Mouse (Mus musculus): ENCODE measurements around the gene Slc25a30. TPM values are rescaled to one million over a fixed set of nuclear protein-coding genes. Genes with fewer than 3 reads are reported as not detected.

Gene Slc25a30
- polyA plus RNA-seq, 1 experiment from 2014 or later = 5.7 TPM

- peaks cover 19% of the 10 kb centered on the region for H3K4me1 ChIP-seq (ENCODE audit: control insufficient read depth, insufficient read depth, low read length)
- 2% methylated on average over 32 of the region's 32 CpGs for WGBS
- no peaks in the 10 kb centered on the region for H3K27me3 ChIP-seq (ENCODE audit: control insufficient read depth, insufficient read depth, low read length)
- H3K27ac ChIP-seq (ENCODE audit: low read length) = peak overlapping the region; percentile 77
- no peaks in the 10 kb centered on the region for H3K9me3 ChIP-seq (replicated peaks; ENCODE audit: control insufficient read depth, low read length)
- H3K36me3 ChIP-seq (ENCODE audit: control insufficient read depth, insufficient read depth) = no peaks in the 10 kb centered on the region
- H3K9ac ChIP-seq (ENCODE audit: low read length) = peak overlapping the region; percentile 59
- peak overlapping the region; percentile 48 for H3K4me3 ChIP-seq (ENCODE audit: low read length)
- peak overlapping the region; percentile 84 for H3K4me2 ChIP-seq (ENCODE audit: low read depth, low read length)
- ATAC-seq (replicated peaks; ENCODE audit: extremely low read depth, insufficient read depth, low FRiP score) = peak; percentile 58
Measured at GRCm38 (mm10) chr14:75828866-75829806, 42.3 kb upstream of the Slc25a30 start.

- H3K36me3 ChIP-seq (ENCODE audit: control insufficient read depth, insufficient read depth) = no peaks in the 10 kb centered on the region
- no peak overlapping the region for H3K9ac ChIP-seq (ENCODE audit: low read length)
- H3K27ac ChIP-seq (ENCODE audit: low read length) = no peak overlapping the region
- no peaks in the 10 kb centered on the region for H3K27me3 ChIP-seq (ENCODE audit: control insufficient read depth, insufficient read depth, low read length)
- 44% methylated on average over 11 of the region's 11 CpGs for WGBS
- no peaks in the 10 kb centered on the region for H3K9me3 ChIP-seq (replicated peaks; ENCODE audit: control insufficient read depth, low read length)
- ATAC-seq (replicated peaks; ENCODE audit: extremely low read depth, insufficient read depth, low FRiP score) = no peak; the same call in 1 of the 2 replicates
- peaks cover 14% of the 10 kb centered on the region for H3K4me1 ChIP-seq (ENCODE audit: control insufficient read depth, insufficient read depth, low read length)
- no peak overlapping the region for H3K4me3 ChIP-seq (ENCODE audit: low read length)
- peak overlapping the region; percentile 84 for H3K4me2 ChIP-seq (ENCODE audit: low read depth, low read length)
Measured at GRCm38 (mm10) chr14:75828221-75828620, 41.4 kb upstream of the Slc25a30 start.

GRCm38 (mm10) chr14:75826851-75827410, 40.1 kb upstream of the Slc25a30 start:
- no peak overlapping the region for H3K9ac ChIP-seq (ENCODE audit: low read length)
- H3K4me1 ChIP-seq (ENCODE audit: control insufficient read depth, insufficient read depth, low read length) = peaks cover 12% of the 10 kb centered on the region
- H3K27ac ChIP-seq (ENCODE audit: low read length) = no peak overlapping the region
- WGBS = 59% methylated on average over 3 of the region's 3 CpGs
- no peaks in the 10 kb centered on the region for H3K36me3 ChIP-seq (ENCODE audit: control insufficient read depth, insufficient read depth)
- ATAC-seq (replicated peaks; ENCODE audit: extremely low read depth, insufficient read depth, low FRiP score) = no peak
- H3K9me3 ChIP-seq (replicated peaks; ENCODE audit: control insufficient read depth, low read length) = no peaks in the 10 kb centered on the region
- H3K4me3 ChIP-seq (ENCODE audit: low read length) = no peak overlapping the region
- H3K27me3 ChIP-seq (ENCODE audit: control insufficient read depth, insufficient read depth, low read length) = no peaks in the 10 kb centered on the region
- H3K4me2 ChIP-seq (ENCODE audit: low read depth, low read length) = no peak overlapping the region

GRCm38 (mm10) chr14:75820007-75820406, 33.2 kb upstream of the Slc25a30 start:
- 0 out of 2 replicates have a peak, but pooled peaks cover 2% of the 10 kb centered on the region for H3K4me1 ChIP-seq (ENCODE audit: control insufficient read depth, insufficient read depth, low read length)

GRCm38 (mm10) chr14:75819341-75819740, 32.5 kb upstream of the Slc25a30 start:
- 0 out of 2 replicates have a peak, but pooled peaks cover 2% of the 10 kb centered on the region for H3K4me1 ChIP-seq (ENCODE audit: control insufficient read depth, insufficient read depth, low read length)
- H3K9ac ChIP-seq (ENCODE audit: low read length) = no peak overlapping the region
- no peak overlapping the region for H3K27ac ChIP-seq (ENCODE audit: low read length)
- H3K9me3 ChIP-seq (replicated peaks; ENCODE audit: control insufficient read depth, low read length) = no peaks in the 10 kb centered on the region
- no peak overlapping the region for H3K4me2 ChIP-seq (ENCODE audit: low read depth, low read length)
- ATAC-seq (replicated peaks; ENCODE audit: extremely low read depth, insufficient read depth, low FRiP score) = no peak
- no peak overlapping the region for H3K4me3 ChIP-seq (ENCODE audit: low read length)
- no peaks in the 10 kb centered on the region for H3K27me3 ChIP-seq (ENCODE audit: control insufficient read depth, insufficient read depth, low read length)
- no peaks in the 10 kb centered on the region for H3K36me3 ChIP-seq (ENCODE audit: control insufficient read depth, insufficient read depth)
- 72% methylated on average over 2 of the region's 2 CpGs for WGBS

More at GRCm38 (mm10) chr14:75820007-75820406, 33.2 kb upstream of the Slc25a30 start:
- 67% methylated on average over 5 of the region's 5 CpGs for WGBS
- Histone ChIP-seq H3K36me3 (ENCODE audit: control insufficient read depth, insufficient read depth) (no peaks in the 10 kb centered on the region), H3K4me3 (ENCODE audit: low read length) (no peak overlapping the region), H3K4me2 (ENCODE audit: low read depth, low read length) (no peak overlapping the region), H3K9ac (ENCODE audit: low read length) (no peak overlapping the region), H3K9me3 (replicated peaks; ENCODE audit: control insufficient read depth, low read length) (no peaks in the 10 kb centered on the region), H3K27ac (ENCODE audit: low read length) (peak overlapping the region; percentile 8; the same call in 1 of the 2 replicates), H3K27me3 (ENCODE audit: control insufficient read depth, insufficient read depth, low read length) (no peaks in the 10 kb centered on the region)
- peak; percentile 45; the same call in 1 of the 2 replicates for ATAC-seq (replicated peaks; ENCODE audit: extremely low read depth, insufficient read depth, low FRiP score)

- Histone ChIP-seq H3K4me1 (ENCODE audit: control insufficient read depth, insufficient read depth, low read length) (0 out of 2 replicates have a peak, but pooled peaks cover 2% of the 10 kb centered on the region), H3K4me3 (ENCODE audit: low read length) (no peak overlapping the region), H3K4me2 (ENCODE audit: low read depth, low read length) (no peak overlapping the region), H3K9ac (ENCODE audit: low read length) (no peak overlapping the region), H3K36me3 (ENCODE audit: control insufficient read depth, insufficient read depth) (no peaks in the 10 kb centered on the region), H3K27me3 (ENCODE audit: control insufficient read depth, insufficient read depth, low read length) (no peaks in the 10 kb centered on the region), H3K27ac (ENCODE audit: low read length) (no peak overlapping the region), H3K9me3 (replicated peaks; ENCODE audit: control insufficient read depth, low read length) (no peaks in the 10 kb centered on the region)
- 79% methylated on average over 2 of the region's 2 CpGs for WGBS
- no peak for ATAC-seq (replicated peaks; ENCODE audit: extremely low read depth, insufficient read depth, low FRiP score)
Measured at GRCm38 (mm10) chr14:75818528-75818927, 31.7 kb upstream of the Slc25a30 start.

- Histone ChIP-seq H3K36me3 (ENCODE audit: control insufficient read depth, insufficient read depth) (no peaks in the 10 kb centered on the region), H3K27ac (ENCODE audit: low read length) (no peak overlapping the region), H3K9ac (ENCODE audit: low read length) (no peak overlapping the region), H3K4me1 (ENCODE audit: control insufficient read depth, insufficient read depth, low read length) (peaks cover 11% of the 10 kb centered on the region), H3K4me3 (ENCODE audit: low read length) (no peak overlapping the region), H3K4me2 (ENCODE audit: low read depth, low read length) (no peak overlapping the region), H3K9me3 (replicated peaks; ENCODE audit: control insufficient read depth, low read length) (no peaks in the 10 kb centered on the region), H3K27me3 (ENCODE audit: control insufficient read depth, insufficient read depth, low read length) (no peaks in the 10 kb centered on the region)
- ATAC-seq (replicated peaks; ENCODE audit: extremely low read depth, insufficient read depth, low FRiP score) = no peak
- 85% methylated on average over 6 of the region's 6 CpGs for WGBS
Measured at GRCm38 (mm10) chr14:75809931-75810330, 23.1 kb upstream of the Slc25a30 start.

- peak overlapping the region; percentile 77 for H3K27ac ChIP-seq (ENCODE audit: low read length)
- H3K27me3 ChIP-seq (ENCODE audit: control insufficient read depth, insufficient read depth, low read length) = no peaks in the 10 kb centered on the region
- no peaks in the 10 kb centered on the region for H3K9me3 ChIP-seq (replicated peaks; ENCODE audit: control insufficient read depth, low read length)
- 37% methylated on average over 8 of the region's 8 CpGs for WGBS
- peaks cover 24% of the 10 kb centered on the region for H3K4me1 ChIP-seq (ENCODE audit: control insufficient read depth, insufficient read depth, low read length)
- ATAC-seq (replicated peaks; ENCODE audit: extremely low read depth, insufficient read depth, low FRiP score) = peak; percentile 89
- H3K36me3 ChIP-seq (ENCODE audit: control insufficient read depth, insufficient read depth) = no peaks in the 10 kb centered on the region
- peak overlapping the region; percentile 12; the same call in 1 of the 2 replicates for H3K4me3 ChIP-seq (ENCODE audit: low read length)
- H3K4me2 ChIP-seq (ENCODE audit: low read depth, low read length) = peak overlapping the region; percentile 26; the same call in 1 of the 2 replicates
- H3K9ac ChIP-seq (ENCODE audit: low read length) = 0 out of 2 replicates have a peak overlapping the region, but pooled peaks have one; percentile 1
Measured at GRCm38 (mm10) chr14:75807800-75808199, 21.0 kb upstream of the Slc25a30 start.

All from heart, embryonic 16.5 days (tissue).